ENCODE assay signal across 8 mouse cellular contexts in the genomic region with DNA sequence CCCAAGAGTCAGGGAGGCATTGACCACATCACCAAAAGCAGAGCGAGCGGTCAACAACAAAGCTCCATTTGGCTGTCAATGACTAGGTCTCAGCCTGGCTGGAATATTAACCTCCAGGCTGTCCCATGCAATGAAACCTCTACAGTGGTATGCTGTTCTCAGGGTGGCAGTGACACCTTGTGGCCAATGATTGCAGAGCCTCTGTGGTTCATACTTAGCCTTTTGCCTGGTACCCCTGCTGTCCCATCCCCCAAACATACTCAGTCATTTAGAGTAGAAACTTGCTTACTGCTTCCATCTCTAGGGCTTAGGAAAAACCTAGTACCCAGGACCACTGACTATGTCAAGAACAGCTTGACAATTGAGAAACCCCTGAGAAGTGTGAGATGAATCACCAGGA. TPM values are rescaled to one million over a fixed set of nuclear protein-coding genes. Genes with fewer than 3 reads are reported as not detected.
A peak's percentile ranks its signal among the peaks of the same experiment; 100 is the strongest.
DNase-seq lines count a peak whose midpoint lies in the region; ATAC-seq and TF ChIP-seq lines count a peak whose summit lies in the region.

No protein-coding gene starts in this region.

- H3K9me3 ChIP-seq in limb, embryonic 12.5 days, result no peaks in the 10 kb centered on the region

- no peak overlapping the region for H3K4me2 ChIP-seq in limb, embryonic 12.5 days

- no peak for TF ChIP-seq POLR2A in thymus, adult 2 months (IDR thresholded peaks at IDR 0.05; ENCODE audit: control insufficient read depth, extremely low read depth, insufficient read depth, low read length, poor library complexity)

- no peaks in the 10 kb centered on the region for H3K36me3 ChIP-seq in limb, embryonic 12.5 days
- H3K36me3 ChIP-seq in thymus, adult 2 months (ENCODE audit: control insufficient read depth, insufficient read depth, low read length), result no peaks in the 10 kb centered on the region

- peak; percentile 74 to 76 for DNase-seq in left cerebral cortex, adult 18-20 months (ENCODE audit: low spot score in 2 of 2)
- DNase-seq in left cerebral cortex, adult 11 months (ENCODE audit: low spot score), result no peak
- peak; percentile 88 for DNase-seq in embryo, embryonic 10 days (ENCODE audit: low spot score)
- peak; percentile 39 to 65 for DNase-seq in gastrocnemius, postnatal 4 days (ENCODE audit: low spot score in 2 of 2)
- DNase-seq in kidney, adult 18-20 months, result peak; percentile 77
- peak; percentile 25 for DNase-seq in naive thymus-derived CD4-positive, alpha-beta T cell, adult 2 months (ENCODE audit: low read depth)
- DNase-seq in thymus, adult 2 months, result peak; percentile 22

- H3K4me1 ChIP-seq in limb, embryonic 12.5 days (replicated peaks), result peaks cover 16% of the 10 kb centered on the region
- no peaks in the 10 kb centered on the region for H3K4me1 ChIP-seq in thymus, adult 2 months (replicated peaks; ENCODE audit: control insufficient read depth, insufficient read depth, low read length)

- H3K4me3 ChIP-seq in limb, embryonic 12.5 days (replicated peaks), result no peak overlapping the region
- H3K4me3 ChIP-seq in thymus, adult 2 months (ENCODE audit: control insufficient read depth, insufficient read depth, low read length), result no peak overlapping the region

- peak; percentile 63; the same call in 1 of the 2 replicates for ATAC-seq in limb, embryonic 12.5 days (ENCODE audit: insufficient number of reproducible peaks, insufficient read depth, low FRiP score, low TSS enrichment, low read depth)

- WGBS in limb, embryonic 12.5 days, result 50% methylated on average over 2 of the region's 2 CpGs
- 76% methylated on average over 2 of the region's 2 CpGs for WGBS in thymus, adult 2 months

- no peak overlapping the region for H3K9ac ChIP-seq in limb, embryonic 12.5 days (replicated peaks)

- no peaks in the 10 kb centered on the region for H3K27me3 ChIP-seq in limb, embryonic 12.5 days
- no peaks in the 10 kb centered on the region for H3K27me3 ChIP-seq in thymus, adult 2 months (ENCODE audit: control insufficient read depth, insufficient read depth, low read length)

- H3K27ac ChIP-seq in limb, embryonic 12.5 days, result no peak overlapping the region
- no peak overlapping the region for H3K27ac ChIP-seq in thymus, adult 2 months (ENCODE audit: control insufficient read depth, insufficient read depth, low read length)

- no peak for TF ChIP-seq CTCF in thymus, adult 2 months (IDR thresholded peaks at IDR 0.05; ENCODE audit: borderline replicate concordance, control insufficient read depth, extremely low read depth, insufficient read depth, low read length, poor library complexity)

RNA-seq across cellular contexts. Expression of gene Timp4, which starts 15.9 kb away (rescaled TPM):
- 10 to 100 TPM; 16.8 to 20.1 TPM for total RNA-seq in left cerebral cortex, adult 18-20 months (2021)
- total RNA-seq in gastrocnemius, postnatal 4 days (2021), result 1 to 10 TPM; 1.4 to 2.7 TPM
- 0.23 and 0.33 TPM in 2 replicates for polyA plus RNA-seq in limb, embryonic 12.5 days (2016; fragmentation: Nextera tagmentation; extraction: Ambion mirVana)
- polyA plus RNA-seq in thymus, adult 2 months (2012; rRNA removed), result 2.3 and 4.2 TPM in 2 replicates

RNA-seq across cellular contexts. Expression of gene Gm17482, which starts 40.8 kb away (rescaled TPM):
- not detected for total RNA-seq in left cerebral cortex, adult 18-20 months (2021)
- not detected for total RNA-seq in gastrocnemius, postnatal 4 days (2021)
- not detected in 2 replicates for polyA plus RNA-seq in limb, embryonic 12.5 days (2016; fragmentation: Nextera tagmentation; extraction: Ambion mirVana)
- polyA plus RNA-seq in thymus, adult 2 months (2012; rRNA removed), result not detected in 2 replicates

Comparison
In these comparisons a context has a peak if more than half of its experiments do, and no peak if none do; other contexts are left out.
1. RNA of gene Timp4, which starts 15.9 kb away (total RNA-seq): 16.8 to 20.1 TPM in left cerebral cortex, adult 18-20 months; 1.4 to 2.7 TPM in gastrocnemius, postnatal 4 days; every median in the first group is over 4 times any median in the second.